Mouse (Mus musculus) skeletal muscle tissue, postnatal 0 days (tissue): Measurements from ENCODE around the gene Dazap2. TPM values are rescaled to one million over a fixed set of nuclear protein-coding genes. Genes with fewer than 3 reads are reported as not detected.

Experiments
- microRNA-seq, 2 experiments: library from miRNA; unstranded; fragments of <30 nt; microRNA quantifications; one replicate each; pipeline ENCODE4; 2016
- polyA plus RNA-seq: library from polyadenylated mRNA; unstranded; fragments of >200 nt; fragmentation: Nextera tagmentation; extraction: Ambion mirVana; gene quantifications from 2 replicates; pipeline ENCODE4 v1.2.1, GENCODE M21; 2015

Dazap2 gene
- polyA plus RNA-seq, result 105 and 112 TPM in 2 replicates

DNA sequence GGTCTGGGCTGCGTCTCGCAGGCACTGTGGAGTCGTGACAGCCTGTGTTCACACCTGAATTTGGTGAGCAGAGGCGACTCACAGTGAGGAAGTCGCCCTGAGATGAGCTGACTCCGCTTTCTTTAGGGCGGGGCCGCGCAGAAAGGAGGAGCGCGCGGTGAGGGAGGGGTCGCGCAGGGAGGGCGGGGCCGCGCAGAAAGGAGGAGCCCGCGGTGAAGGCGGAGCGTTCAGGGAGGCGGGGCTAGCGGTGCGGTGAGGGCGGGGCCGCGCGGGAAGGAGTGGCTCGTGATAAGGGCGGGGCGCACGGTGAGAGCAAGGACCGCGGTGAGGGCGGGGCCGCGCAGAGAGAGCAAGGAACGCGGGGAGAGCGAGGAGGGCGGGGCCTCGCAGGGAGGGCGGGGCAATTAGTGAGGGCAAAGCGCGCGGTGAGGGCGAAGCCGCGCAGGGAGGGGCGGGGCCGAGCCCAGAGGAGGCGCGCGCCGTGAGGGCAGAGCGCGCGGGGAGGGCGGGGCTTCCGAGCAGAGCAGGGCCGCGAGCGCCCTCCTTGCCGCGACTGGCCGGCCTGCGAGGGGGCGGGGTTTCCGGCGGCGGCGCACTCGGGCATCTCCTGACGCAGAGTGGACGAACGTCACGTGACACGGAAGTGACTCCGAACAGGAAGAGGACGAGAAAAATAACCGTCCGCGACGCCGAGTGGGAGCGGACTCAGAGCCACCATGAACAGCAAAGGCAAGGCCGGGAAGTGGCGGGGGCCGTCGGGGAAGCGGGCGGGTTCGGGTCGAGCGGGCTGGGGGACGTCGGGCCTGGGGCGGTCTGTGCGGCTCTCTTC is at the start of gene Dazap2:
TSS of gene Dazap2 (plus strand) at position 354 of the 829 bp plus-strand sequence.

DNA sequence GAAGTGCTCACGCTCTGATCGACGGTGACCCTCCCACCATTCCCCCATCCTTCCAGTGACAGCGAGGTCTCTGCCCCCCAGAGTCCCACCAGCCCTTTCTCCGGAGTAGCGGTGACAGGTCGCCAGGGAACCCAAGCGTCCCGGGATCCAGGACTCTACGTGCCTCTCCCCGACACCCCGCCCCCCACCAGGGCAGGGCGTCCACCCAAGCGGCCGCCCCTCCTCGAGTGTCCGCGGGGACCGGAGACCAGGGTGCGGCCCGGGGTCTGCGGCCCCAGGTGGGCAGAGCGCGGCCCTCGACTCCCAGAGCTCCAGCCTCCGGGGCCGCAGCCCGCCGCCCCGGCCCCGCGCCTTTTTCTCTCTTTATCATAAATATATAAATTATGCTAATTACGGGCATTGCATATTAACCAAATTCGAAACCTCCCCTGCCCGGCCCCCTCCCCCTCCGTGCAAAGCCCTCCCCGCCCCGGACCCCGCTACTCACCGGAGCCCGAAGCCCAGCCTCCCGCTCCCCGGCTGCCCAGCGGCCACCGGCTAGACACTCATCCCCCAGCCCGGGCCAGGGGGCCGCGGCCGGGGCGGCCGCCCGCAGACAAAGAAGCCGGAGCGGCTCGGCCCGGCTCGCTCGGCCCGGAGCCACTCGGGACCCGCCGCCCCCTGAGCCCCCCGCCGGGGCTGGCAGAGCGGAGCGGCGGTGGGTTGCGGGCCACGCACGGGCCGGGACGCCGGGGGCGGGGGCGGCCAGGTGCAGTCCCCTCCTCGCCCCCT is 15.7 kb upstream of the Dazap2 start, which contains the start of gene Pou6f1:
TSS of gene Pou6f1 (minus strand) at position 709 of the 771 bp plus-strand sequence.

DNA sequence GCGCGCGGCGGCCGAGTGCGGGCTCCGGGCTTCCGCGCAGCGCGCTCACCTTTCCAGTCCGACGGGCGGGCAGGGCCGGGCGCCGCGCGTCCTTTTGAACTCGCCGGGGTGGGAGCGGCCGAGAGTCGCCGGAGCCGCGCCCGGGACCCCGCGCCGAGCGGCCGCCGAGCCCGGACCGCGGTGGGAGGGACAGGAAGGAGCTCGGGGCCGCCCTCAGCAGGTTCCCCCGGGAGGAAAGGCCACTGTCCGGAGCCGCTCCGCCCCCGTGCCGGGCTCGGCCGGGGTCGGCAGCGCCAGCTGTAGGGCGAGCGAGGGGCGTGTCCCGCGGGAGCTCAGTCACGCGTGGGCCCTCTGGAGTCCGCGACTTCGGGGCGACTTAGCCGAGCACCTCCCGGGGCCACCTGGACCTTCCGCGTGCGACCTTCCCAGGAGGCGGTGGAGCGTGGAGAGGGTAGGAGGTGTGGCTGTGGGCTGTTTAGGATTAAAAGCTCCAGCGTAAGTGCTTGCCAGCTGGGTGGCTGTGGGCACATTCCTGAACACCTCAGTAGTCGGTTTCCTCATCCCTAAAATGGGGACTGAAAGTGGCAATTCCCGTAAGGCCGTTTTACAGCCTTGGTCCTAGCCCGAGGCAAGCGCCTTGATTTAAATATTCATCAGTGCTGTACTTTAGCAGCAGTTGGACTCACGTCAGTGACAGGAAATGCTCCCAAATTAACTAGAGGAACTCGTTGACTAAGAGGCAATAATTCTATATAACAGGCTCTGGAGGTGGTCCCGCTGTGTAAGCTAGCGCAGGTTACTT is 21.8 kb downstream of the Dazap2 start, which contains the start of gene Smagp:
TSS of gene Smagp (minus strand) at position 241 of the 802 bp plus-strand sequence.

DNA sequence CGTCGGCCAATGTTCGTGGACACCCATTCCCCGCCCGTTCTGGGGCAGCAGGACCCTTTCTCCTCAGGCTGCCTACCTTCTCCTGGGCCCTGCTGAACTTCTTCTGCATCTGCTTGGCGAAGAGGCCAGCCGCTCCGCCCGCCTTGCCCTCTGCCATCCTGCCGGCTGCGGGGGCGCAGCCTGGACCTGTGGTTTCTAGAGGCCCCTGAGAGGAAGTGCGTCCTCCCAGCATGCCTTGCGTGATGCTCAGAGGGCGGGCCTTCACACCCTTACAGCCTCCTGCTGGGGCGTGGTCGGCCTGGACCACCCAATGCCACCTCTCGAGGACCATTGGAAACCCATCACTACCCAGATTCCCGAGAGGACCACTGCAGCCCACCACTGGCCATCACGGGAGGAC is 54.2 kb downstream of the Dazap2 start, which contains the start of gene Bin2:
TSS of gene Bin2 (minus strand) at position 217 of the 400 bp plus-strand sequence.

Small RNA genes lying within 50 kb of the gene (microRNA-seq; reads per million reads assigned to microRNA genes)
- gene Mir6961, result 0 reads per million in 2 experiments

Other genes with a start within 250 kb of the Dazap2 start
- 0.12 TPM in 1 of 2 replicates, not detected in the other for gene Gm5475, start 193.2 kb upstream of the Dazap2 start, polyA plus RNA-seq
- gene Slc11a2, start 190.3 kb upstream of the Dazap2 start, polyA plus RNA-seq, result 6.4 and 10.4 TPM in 2 replicates
- 18.3 and 19.7 TPM in 2 replicates for gene Letmd1, start 146.3 kb upstream of the Dazap2 start, polyA plus RNA-seq
- gene Csrnp2, start 119.9 kb upstream of the Dazap2 start, polyA plus RNA-seq, result 4.5 and 4.8 TPM in 2 replicates
- 11.4 and 14.0 TPM in 2 replicates for gene Tfcp2, start 63.3 kb upstream of the Dazap2 start, polyA plus RNA-seq
- 2.5 and 3.0 TPM in 2 replicates for gene Pou6f1, start 15.4 kb upstream of the Dazap2 start, polyA plus RNA-seq
- gene Smagp, start 21.6 kb downstream of the Dazap2 start, polyA plus RNA-seq, result 8.2 and 12.9 TPM in 2 replicates
- gene Bin2, start 54.2 kb downstream of the Dazap2 start, polyA plus RNA-seq, result 0.74 and 0.91 TPM in 2 replicates
- gene Cela1, start 72.6 kb downstream of the Dazap2 start, polyA plus RNA-seq, result 2.1 and 3.4 TPM in 2 replicates
- gene Galnt6, start 114.0 kb downstream of the Dazap2 start, polyA plus RNA-seq, result 0.95 and 1.9 TPM in 2 replicates
- gene Slc4a8, start 146.4 kb downstream of the Dazap2 start, polyA plus RNA-seq, result 1.6 and 1.9 TPM in 2 replicates